In the genomic region with DNA sequence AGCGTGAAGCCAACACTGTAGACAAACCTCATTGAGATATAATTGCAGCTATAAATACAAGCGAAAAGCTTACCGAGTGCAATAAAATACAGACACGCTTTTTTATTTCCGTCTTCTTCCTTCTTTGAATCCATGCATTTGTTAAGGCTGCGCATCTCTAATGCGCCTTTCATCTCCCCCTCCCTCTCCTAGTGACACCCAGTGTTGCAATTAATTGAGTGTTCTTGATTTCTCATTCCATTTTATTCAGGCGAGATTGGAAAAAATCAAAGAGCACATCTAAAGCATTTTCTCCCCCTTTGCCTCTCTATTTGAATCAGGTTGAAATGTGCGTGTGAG, we compare ENCODE assay signal across 9 mouse cellular contexts.
A peak's percentile ranks its signal among the peaks of the same experiment; 100 is the strongest.
DNase-seq lines count a peak whose midpoint lies in the region; ATAC-seq and TF ChIP-seq lines count a peak whose summit lies in the region.
"Had no signal": no experiment of that assay in that cellular context is flagged by ENCODE, and none has a peak within 500 bp of the region (broad histone marks: within the 10 kb centered on the region; RNA-seq: fewer than 3 reads in every experiment).

No protein-coding gene starts in this region.

- peak overlapping the region; percentile 43 for H3K4me3 ChIP-seq in heart, embryonic 12.5 days
- H3K4me3 ChIP-seq in E14TG2a.4 (replicated peaks; ENCODE audit: low read length), result peak overlapping the region; percentile 60
- H3K4me3 ChIP-seq in forebrain, embryonic 15.5 days, result peak overlapping the region; percentile 28
- peak overlapping the region; percentile 21 for H3K4me3 ChIP-seq in limb, embryonic 15.5 days

- H3K9me3 ChIP-seq in heart, embryonic 12.5 days (replicated peaks), result no peaks in the 10 kb centered on the region
- H3K9me3 ChIP-seq in E14TG2a.4 (ENCODE audit: low read length), result no peaks in the 10 kb centered on the region
- no peaks in the 10 kb centered on the region for H3K9me3 ChIP-seq in forebrain, embryonic 15.5 days
- no peaks in the 10 kb centered on the region for H3K9me3 ChIP-seq in limb, embryonic 15.5 days

- H3K9ac ChIP-seq in heart, embryonic 12.5 days, result peak overlapping the region; percentile 54
- H3K9ac ChIP-seq in forebrain, embryonic 15.5 days (replicated peaks), result peak overlapping the region; percentile 36
- H3K9ac ChIP-seq in limb, embryonic 15.5 days, result no peak overlapping the region

- peak overlapping the region; percentile 80 for H3K4me2 ChIP-seq in heart, embryonic 12.5 days
- H3K4me2 ChIP-seq in forebrain, embryonic 15.5 days (replicated peaks), result peak overlapping the region; percentile 51
- peak overlapping the region; percentile 42 for H3K4me2 ChIP-seq in limb, embryonic 15.5 days

- peaks cover 36% of the 10 kb centered on the region for H3K27me3 ChIP-seq in heart, embryonic 12.5 days (replicated peaks)
- H3K27me3 ChIP-seq in E14TG2a.4 (ENCODE audit: insufficient read depth, low read length), result peaks cover 9% of the 10 kb centered on the region; the same call in 1 of the 2 replicates
- H3K27me3 ChIP-seq in forebrain, embryonic 15.5 days, result peaks cover 13% of the 10 kb centered on the region
- peaks cover 23% of the 10 kb centered on the region; the same call in 1 of the 2 replicates for H3K27me3 ChIP-seq in limb, embryonic 15.5 days

- H3K4me1 ChIP-seq in heart, embryonic 12.5 days (replicated peaks), result peaks cover 16% of the 10 kb centered on the region
- H3K4me1 ChIP-seq in E14TG2a.4 (replicated peaks; ENCODE audit: low read depth, low read length), result peaks cover 48% of the 10 kb centered on the region
- peaks cover 39% of the 10 kb centered on the region for H3K4me1 ChIP-seq in forebrain, embryonic 15.5 days
- peaks cover 12% of the 10 kb centered on the region for H3K4me1 ChIP-seq in limb, embryonic 15.5 days

- H3K27ac ChIP-seq in heart, embryonic 12.5 days (ENCODE audit: poor library complexity, severe bottlenecking), result no peak overlapping the region
- H3K27ac ChIP-seq in forebrain, embryonic 15.5 days (replicated peaks), result peak overlapping the region; percentile 72
- H3K27ac ChIP-seq in limb, embryonic 15.5 days, result no peak overlapping the region
- H3K27ac ChIP-seq: macrophage had no signal

- ATAC-seq in heart, embryonic 12.5 days (ENCODE audit: insufficient number of reproducible peaks, low FRiP score), result no peak
- ATAC-seq in forebrain, embryonic 15.5 days (replicated peaks), result no peak; the same call in 1 of the 2 replicates
- no peak for ATAC-seq in limb, embryonic 15.5 days (ENCODE audit: insufficient number of reproducible peaks, low FRiP score, low TSS enrichment, low read depth)

- DNase-seq in heart, postnatal 4 days, result no peak
- no peak for DNase-seq in right cerebral cortex, adult 18-20 months
- no peak for DNase-seq in cerebellum, postnatal 25 days
- no peak for DNase-seq in adrenal gland, postnatal 10 days

- H3K36me3 ChIP-seq in heart, embryonic 12.5 days, result no peaks in the 10 kb centered on the region
- H3K36me3 ChIP-seq in E14TG2a.4 (ENCODE audit: insufficient read depth, low read length), result no peaks in the 10 kb centered on the region
- H3K36me3 ChIP-seq in forebrain, embryonic 15.5 days, result no peaks in the 10 kb centered on the region
- no peaks in the 10 kb centered on the region for H3K36me3 ChIP-seq in limb, embryonic 15.5 days

- no peak for TF ChIP-seq CTCF in E14TG2a.4 (conservative IDR thresholded peaks at IDR 0.05; ENCODE audit: low read length)

- WGBS in heart, embryonic 12.5 days, result 7% methylated on average over 9 of the region's 9 CpGs
- under 1% methylated on average over 9 of the region's 9 CpGs for WGBS in forebrain, embryonic 15.5 days
- WGBS in limb, embryonic 15.5 days, result under 1% methylated on average over 9 of the region's 9 CpGs
